Mouse (Mus musculus) heart, adult 10 weeks (tissue): ENCODE measurements around the gene Spata9. TPM values are rescaled to one million over a fixed set of nuclear protein-coding genes. Genes with fewer than 3 reads are reported as not detected.

ENCODE experiments used
- polyA plus RNA-seq: library from polyadenylated mRNA; stranded (reverse); fragments of 350-450 nt; fragmentation: Illumina TruSeq; extraction: RNeasy Lipid Tissue Mini Kit (QIAGEN cat#74804); gene quantifications from one replicate; pipeline ENCODE4 v1.2.3, GENCODE M21; 2014; ENCODE audit warnings: low read depth, low replicate concordance

The Spata9 gene
- not detected for polyA plus RNA-seq

GRCm38 (mm10) chr13:75966850-75967249, at the start of gene Spata9:
Spata9 (plus strand) TSS chr13:75967150.

GRCm38 (mm10) chr13:75943189-75944043, 23.5 kb upstream of the Spata9 start, which contains the start of gene Rhobtb3:
Rhobtb3 (minus strand) TSS chr13:75943925.

GRCm38 (mm10) chr13:76017974-76018843, 51.3 kb downstream of the Spata9 start, which contains the start of gene Rfesd:
Rfesd (minus strand) TSS chr13:76018719.

Other genes starting within 250 kb of the Spata9 start
- 52.4 TPM for gene Glrx, start 127.3 kb upstream of the Spata9 start, polyA plus RNA-seq
- 12.1 TPM for gene Rhobtb3, start 23.2 kb upstream of the Spata9 start, polyA plus RNA-seq
- gene Rfesd, start 51.6 kb downstream of the Spata9 start, polyA plus RNA-seq = 17.4 TPM
- not detected for gene Gpr150, start 89.8 kb downstream of the Spata9 start, polyA plus RNA-seq
- 4.8 TPM for gene Arsk, start 131.5 kb downstream of the Spata9 start, polyA plus RNA-seq
- 9.1 TPM for gene Ttc37, start 131.6 kb downstream of the Spata9 start, polyA plus RNA-seq